Comparison of ENCODE assay signal across 29 mouse cellular contexts in the genomic region with DNA sequence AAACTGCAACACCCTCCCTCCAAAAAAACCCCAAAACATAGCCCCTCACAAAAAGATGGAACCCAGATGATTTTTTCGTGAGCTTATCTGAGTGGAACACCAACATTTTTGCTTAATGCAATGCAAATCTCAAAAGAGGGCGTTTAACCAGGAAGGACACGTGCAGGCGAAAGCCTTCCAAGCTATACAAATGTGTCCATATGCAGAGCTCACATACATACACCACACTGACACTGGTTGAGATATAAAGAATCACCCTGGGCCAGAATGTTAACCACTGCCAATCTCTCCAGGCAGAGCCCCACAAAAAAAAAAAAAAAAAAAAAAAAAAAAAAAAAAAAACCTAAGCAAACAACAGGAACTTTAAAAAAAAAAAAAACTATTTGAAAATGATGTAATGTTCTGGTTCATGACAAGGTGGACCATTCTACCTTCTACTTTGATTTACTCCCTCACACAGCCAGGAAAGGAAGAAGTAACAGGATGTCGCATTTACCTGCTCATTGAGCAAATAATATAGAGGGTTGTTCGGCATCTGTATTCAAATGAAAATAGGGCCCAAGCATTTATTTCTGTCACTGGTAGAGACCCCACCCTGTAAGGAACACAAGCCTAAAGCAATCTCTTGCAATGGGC.
DNase-seq lines count a peak whose midpoint lies in the region; ATAC-seq and TF ChIP-seq lines count a peak whose summit lies in the region.
"Had no signal": no experiment of that assay in that cellular context is flagged by ENCODE, and none has a peak within 500 bp of the region (broad histone marks: within the 10 kb centered on the region; RNA-seq: fewer than 3 reads in every experiment).

No protein-coding gene starts in this region.

- no peak overlapping the region for H3K4me2 ChIP-seq in stomach, embryonic 16.5 days (ENCODE audit: low read depth, low read length)
- no peak overlapping the region for H3K4me2 ChIP-seq in stomach, postnatal 0 days (replicated peaks; ENCODE audit: low read depth)
- no peak overlapping the region for H3K4me2 ChIP-seq in CH12.LX (ENCODE audit: insufficient read depth, low read depth, poor library complexity, severe bottlenecking)
- H3K4me2 ChIP-seq in kidney, embryonic 15.5 days = no peak overlapping the region
- H3K4me2 ChIP-seq: embryonic facial prominence, embryonic 13.5 days; heart, embryonic 12.5 days; hindbrain, embryonic 13.5 days; limb, embryonic 12.5 days; liver, embryonic 12.5 days; midbrain, embryonic 15.5 days; neural tube, embryonic 12.5 days had no signal

- H3K4me3 ChIP-seq in stomach, embryonic 16.5 days (replicated peaks; ENCODE audit: low read length) = no peak overlapping the region
- H3K4me3 ChIP-seq in stomach, postnatal 0 days (ENCODE audit: low read depth, low read length) = no peak overlapping the region
- H3K4me3 ChIP-seq in CH12.LX (replicated peaks in 1 of 3; ENCODE audit: low read depth in 2 of 3, low read length in 2 of 3, poor library complexity in 1 of 3) = no peak overlapping the region
- H3K4me3 ChIP-seq in kidney, embryonic 15.5 days (replicated peaks) = no peak overlapping the region
- H3K4me3 ChIP-seq: embryonic facial prominence, embryonic 13.5 days; forebrain, embryonic 10.5 days; heart, adult 2 months; heart, embryonic 12.5 days; hindbrain, embryonic 13.5 days; limb, embryonic 12.5 days; liver, embryonic 12.5 days; midbrain, embryonic 10.5 days; midbrain, embryonic 15.5 days; neural tube, embryonic 12.5 days had no signal

- DNase-seq in stomach, postnatal 0 days (ENCODE audit: low spot score) = no peak
- DNase-seq in CH12.LX (ENCODE audit: extremely low read depth) = no peak
- peak; percentile 49 for DNase-seq in induced T-regulatory cell, adult 2 months (ENCODE audit: low read depth)
- DNase-seq in splenic B cell, adult 2 months (ENCODE audit: low read depth, low spot score) = peak; percentile 36
- DNase-seq in urinary bladder, postnatal 4 days (ENCODE audit: low spot score in 2 of 2) = no peak
- DNase-seq in thymus, postnatal 10 days (ENCODE audit: low spot score in 2 of 2) = no peak
- DNase-seq: adrenal gland, postnatal 10 days; cerebellum, adult 8-10 months; cerebellum, postnatal 36 days; heart, adult 2 months; heart, postnatal 4 days; kidney, adult 11 months; kidney, postnatal 25 days; layer of hippocampus, postnatal 36 days; liver, postnatal 0 days; thymus, adult 2 months had no signal

- TF ChIP-seq RAD21 in CH12.LX (IDR thresholded peaks at IDR 0.05; ENCODE audit: low read depth, low read length) = no peak

- WGBS in stomach, embryonic 16.5 days = 69% methylated on average over 6 of the region's 6 CpGs
- 66% methylated on average over 6 of the region's 6 CpGs for WGBS in stomach, postnatal 0 days
- 87% methylated on average over 6 of the region's 6 CpGs for WGBS in kidney, embryonic 15.5 days

- no peaks in the 10 kb centered on the region for H3K36me3 ChIP-seq in stomach, embryonic 16.5 days (ENCODE audit: control insufficient read depth, insufficient read depth, low read length)
- no peaks in the 10 kb centered on the region for H3K36me3 ChIP-seq in stomach, postnatal 0 days (ENCODE audit: control insufficient read depth, insufficient read depth, low read length)
- H3K36me3 ChIP-seq in CH12.LX (replicated peaks in 1 of 2; ENCODE audit: control insufficient read depth in 1 of 2, insufficient read depth in 1 of 2, low read length in 1 of 2) = no peaks in the 10 kb centered on the region
- H3K36me3 ChIP-seq in splenic B cell, adult 2 months (ENCODE audit: control insufficient read depth, insufficient read depth, low read length, poor library complexity, severe bottlenecking) = no peaks in the 10 kb centered on the region
- no peaks in the 10 kb centered on the region for H3K36me3 ChIP-seq in kidney, embryonic 15.5 days
- H3K36me3 ChIP-seq: embryonic facial prominence, embryonic 13.5 days; forebrain, embryonic 10.5 days; heart, embryonic 12.5 days; hindbrain, embryonic 13.5 days; limb, embryonic 12.5 days; liver, embryonic 12.5 days; midbrain, embryonic 15.5 days; neural tube, embryonic 12.5 days had no signal

- H3K79me2 ChIP-seq in CH12.LX (replicated peaks; ENCODE audit: control insufficient read depth, extremely low read depth, insufficient read depth, poor library complexity, severe bottlenecking) = no peaks in the 10 kb centered on the region

- TF ChIP-seq CTCF in stomach, postnatal 0 days (IDR thresholded peaks at IDR 0.05; ENCODE audit: low read depth) = no peak
- TF ChIP-seq CTCF in CH12.LX (conservative IDR thresholded peaks at IDR 0.05 in 1 of 2, IDR thresholded peaks at IDR 0.05 in 1 of 2; ENCODE audit: low read depth in 2 of 2, low read length in 2 of 2) = no peak

- H3K27me3 ChIP-seq in stomach, embryonic 16.5 days (ENCODE audit: control insufficient read depth, insufficient read depth, low read length) = no peaks in the 10 kb centered on the region
- H3K27me3 ChIP-seq in stomach, postnatal 0 days (ENCODE audit: control insufficient read depth, insufficient read depth, low read length) = no peaks in the 10 kb centered on the region
- H3K27me3 ChIP-seq in CH12.LX (replicated peaks) = no peaks in the 10 kb centered on the region
- no peaks in the 10 kb centered on the region for H3K27me3 ChIP-seq in splenic B cell, adult 2 months (ENCODE audit: control insufficient read depth, insufficient read depth, low read length, poor library complexity, severe bottlenecking)
- no peaks in the 10 kb centered on the region for H3K27me3 ChIP-seq in kidney, embryonic 15.5 days
- H3K27me3 ChIP-seq: embryonic facial prominence, embryonic 13.5 days; heart, embryonic 12.5 days; hindbrain, embryonic 13.5 days; limb, embryonic 12.5 days; liver, embryonic 12.5 days; midbrain, embryonic 15.5 days; neural tube, embryonic 12.5 days had no signal

- H3K9ac ChIP-seq in stomach, embryonic 16.5 days (ENCODE audit: low read length) = no peak overlapping the region
- H3K9ac ChIP-seq in stomach, postnatal 0 days (ENCODE audit: low read length) = no peak overlapping the region
- H3K9ac ChIP-seq in CH12.LX (ENCODE audit: insufficient read depth, low read depth) = no peak overlapping the region
- H3K9ac ChIP-seq in kidney, embryonic 15.5 days = no peak overlapping the region
- H3K9ac ChIP-seq: embryonic facial prominence, embryonic 13.5 days; heart, embryonic 12.5 days; hindbrain, embryonic 13.5 days; limb, embryonic 12.5 days; liver, embryonic 12.5 days; liver, postnatal 0 days; midbrain, embryonic 15.5 days; neural tube, embryonic 12.5 days had no signal

- in situ Hi-C loops in CH12.LX (cut with MboI; ENCODE audit: low pct_ligation_motif_present, low pct_unique_long_range_greater_than_20kb, low sequenced_read_pairs) = no loop called here

- no peak for ATAC-seq in stomach, embryonic 16.5 days (ENCODE audit: insufficient read depth, low FRiP score)
- ATAC-seq in stomach, postnatal 0 days (ENCODE audit: low FRiP score, low TSS enrichment) = no peak
- ATAC-seq in kidney, embryonic 15.5 days (replicated peaks; ENCODE audit: low FRiP score) = no peak
- ATAC-seq: forebrain, embryonic 16.5 days; liver, embryonic 12.5 days; liver, postnatal 0 days; midbrain, embryonic 15.5 days had no signal

- H3K9me3 ChIP-seq in stomach, embryonic 16.5 days (replicated peaks; ENCODE audit: control insufficient read depth, low read length) = no peaks in the 10 kb centered on the region
- H3K9me3 ChIP-seq in stomach, postnatal 0 days (ENCODE audit: control insufficient read depth, low read length) = no peaks in the 10 kb centered on the region
- H3K9me3 ChIP-seq in CH12.LX (replicated peaks; ENCODE audit: low read length) = no peaks in the 10 kb centered on the region
- no peaks in the 10 kb centered on the region for H3K9me3 ChIP-seq in kidney, embryonic 15.5 days (replicated peaks)
- H3K9me3 ChIP-seq: embryonic facial prominence, embryonic 13.5 days; forebrain, embryonic 10.5 days; heart, embryonic 12.5 days; hindbrain, embryonic 13.5 days; limb, embryonic 12.5 days; liver, embryonic 12.5 days; midbrain, embryonic 10.5 days; midbrain, embryonic 15.5 days; neural tube, embryonic 12.5 days had no signal

- peaks cover 21% of the 10 kb centered on the region for H3K4me1 ChIP-seq in stomach, embryonic 16.5 days (ENCODE audit: control insufficient read depth, insufficient read depth, low read length)
- 0 out of 2 replicates have a peak, but pooled peaks cover 3% of the 10 kb centered on the region for H3K4me1 ChIP-seq in stomach, postnatal 0 days (replicated peaks; ENCODE audit: control insufficient read depth, insufficient read depth)
- H3K4me1 ChIP-seq in CH12.LX (ENCODE audit: control insufficient read depth in 1 of 2, insufficient read depth in 2 of 2) = peaks cover 10 to 45% of the 10 kb centered on the region in 2 experiments
- peaks cover 25% of the 10 kb centered on the region; the same call in 1 of the 2 replicates for H3K4me1 ChIP-seq in kidney, embryonic 15.5 days

- dilution Hi-C loops in CH12.LX (cut with MboI; ENCODE audit: extremely low pct_ligation_motif_present, extremely low pct_unique_long_range_greater_than_20kb, low sequenced_read_pairs) = no loop called here

- no peak for TF ChIP-seq POLR2A in CH12.LX (IDR thresholded peaks at IDR 0.05; ENCODE audit: low read depth, low read length)

- no peak for TF ChIP-seq EP300 in stomach, postnatal 0 days (optimal IDR thresholded peaks at IDR 0.05)
- no peak for TF ChIP-seq EP300 in CH12.LX (IDR thresholded peaks at IDR 0.05; ENCODE audit: low read length)

- 0 out of 2 replicates have a peak overlapping the region, but pooled peaks have one; percentile 67 for H3K27ac ChIP-seq in stomach, embryonic 16.5 days (ENCODE audit: low read length)
- H3K27ac ChIP-seq in stomach, postnatal 0 days (replicated peaks) = no peak overlapping the region; the same call in none of the 2 replicates
- no peak overlapping the region for H3K27ac ChIP-seq in CH12.LX (ENCODE audit: insufficient read depth, low read depth)
- no peak overlapping the region for H3K27ac ChIP-seq in kidney, embryonic 15.5 days
- H3K27ac ChIP-seq: embryonic facial prominence, embryonic 13.5 days; forebrain, embryonic 10.5 days; heart, adult 2 months; hindbrain, embryonic 13.5 days; limb, embryonic 12.5 days; liver, embryonic 12.5 days; macrophage; midbrain, embryonic 10.5 days; midbrain, embryonic 15.5 days; neural tube, embryonic 12.5 days had no signal

TF ChIP-seq in CH12.LX, 34 proteins besides CTCF, POLR2A, EP300 and RAD21:
- TF ChIP-seq ZNF384 (IDR thresholded peaks at IDR 0.05; ENCODE audit: low read depth, low read length) (peak; percentile 85), MEF2A (IDR thresholded peaks at IDR 0.05; ENCODE audit: borderline replicate concordance, low read depth, low read length) (no peak)
TF ChIP-seq in CH12.LX: peak in this region for 1.

Comparison
In these comparisons a context has a peak if more than half of its experiments do, and no peak if none do; other contexts are left out.
1. DNase-seq: peak in induced T-regulatory cell, adult 2 months (single experiment) and splenic B cell, adult 2 months (single experiment); none in stomach, postnatal 0 days (single experiment), CH12.LX (single experiment), urinary bladder, postnatal 4 days (0 of 2) and thymus, postnatal 10 days (0 of 2).